Mouse (Mus musculus) splenic B cell, adult 2 months (primary cell): ENCODE measurements around the gene Edaradd.

Source experiments
- DNase-seq: peaks from one replicate; pipeline ENCODE4 v3.0.0-alpha.2; 2011; ENCODE audit warnings: low read depth, low spot score
- H3K27me3 ChIP-seq: 2 replicates; pipeline ENCODE4 v1.6.1; 2012; ENCODE audit warnings: mild to moderate bottlenecking, low read length, moderate library complexity, mixed read lengths; ENCODE audit not compliant: control insufficient read depth, poor library complexity, insufficient read depth, severe bottlenecking
- H3K36me3 ChIP-seq: 2 replicates; pipeline ENCODE4 v1.6.1; 2012; ENCODE audit warnings: mild to moderate bottlenecking, low read length, moderate library complexity, mixed read lengths; ENCODE audit not compliant: control insufficient read depth, poor library complexity, insufficient read depth, severe bottlenecking

Edaradd gene

GRCm38 (mm10) chr13:12519955-12520584 lies at the start of gene Edaradd:
Gene Edaradd (minus strand): TSS chr13:12520438.
- H3K36me3 ChIP-seq = no peaks in the 10 kb centered on the region; the same call in 1 of the 2 replicates
- no peaks in the 10 kb centered on the region for H3K27me3 ChIP-seq
- DNase-seq = peak; percentile 69

- Histone ChIP-seq H3K36me3 (peaks cover 3% of the 10 kb centered on the region; the same call in 1 of the 2 replicates), H3K27me3 (no peaks in the 10 kb centered on the region)
- DNase-seq = peak; percentile 74
These were observed 49.5 kb upstream of the Edaradd start for GRCm38 (mm10) chr13:12569741-12570140.

- Histone ChIP-seq H3K27me3 (no peaks in the 10 kb centered on the region), H3K36me3 (peaks cover 3% of the 10 kb centered on the region; the same call in 1 of the 2 replicates)
- no peak for DNase-seq
These were observed 48.6 kb upstream of the Edaradd start for GRCm38 (mm10) chr13:12568597-12569469.

GRCm38 (mm10) chr13:12567936-12568335 lies 47.7 kb upstream of the Edaradd start:
- Histone ChIP-seq H3K27me3 (no peaks in the 10 kb centered on the region), H3K36me3 (peaks cover 3% of the 10 kb centered on the region; the same call in 1 of the 2 replicates)
- peak; percentile 52 for DNase-seq

DNA sequence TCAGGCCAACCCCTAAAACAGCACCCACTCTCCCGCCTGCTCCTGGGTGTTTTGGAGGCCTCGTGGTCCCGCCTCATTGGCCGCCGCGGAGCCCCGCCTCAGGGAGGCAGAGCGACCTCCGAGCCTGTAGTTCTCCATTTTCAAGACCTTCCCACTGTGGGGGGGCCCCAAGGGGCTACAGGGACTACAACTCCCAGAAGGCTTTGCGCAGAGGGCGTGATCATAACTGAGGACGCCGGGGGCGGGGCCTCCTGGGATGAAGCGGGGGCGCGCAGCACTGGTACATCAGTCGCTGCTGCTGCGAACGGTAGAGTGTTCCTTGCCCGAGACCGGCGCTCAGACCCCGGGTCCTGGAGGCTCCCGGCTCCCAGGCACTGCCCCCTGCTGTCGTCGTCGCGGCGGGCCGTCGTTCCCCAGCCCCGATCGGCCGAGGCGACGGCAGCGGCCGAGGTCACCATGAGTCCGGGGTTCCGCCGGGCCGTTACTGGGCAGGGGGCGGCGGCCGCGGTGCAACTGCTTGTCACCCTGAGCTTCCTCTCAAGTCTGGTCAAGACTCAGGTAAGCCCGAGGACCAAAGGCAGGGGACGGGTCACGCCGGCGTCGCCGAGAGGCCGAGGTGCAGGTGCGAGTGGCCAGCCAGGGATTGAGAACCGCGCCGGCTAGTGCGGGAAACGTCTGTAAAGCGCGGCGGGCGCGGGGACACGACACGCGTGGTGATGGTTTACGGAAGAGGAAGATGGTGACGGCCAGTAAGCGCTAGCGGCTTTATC lies 45.6 kb upstream of the Edaradd start, which contains the start of gene Ero1lb:
Gene Ero1lb, plus strand, starts transcription at position 254 of the 770 bp plus-strand sequence.
- peak; percentile 99 for DNase-seq
- H3K36me3 ChIP-seq = no peaks in the 10 kb centered on the region
- no peaks in the 10 kb centered on the region for H3K27me3 ChIP-seq

DNA sequence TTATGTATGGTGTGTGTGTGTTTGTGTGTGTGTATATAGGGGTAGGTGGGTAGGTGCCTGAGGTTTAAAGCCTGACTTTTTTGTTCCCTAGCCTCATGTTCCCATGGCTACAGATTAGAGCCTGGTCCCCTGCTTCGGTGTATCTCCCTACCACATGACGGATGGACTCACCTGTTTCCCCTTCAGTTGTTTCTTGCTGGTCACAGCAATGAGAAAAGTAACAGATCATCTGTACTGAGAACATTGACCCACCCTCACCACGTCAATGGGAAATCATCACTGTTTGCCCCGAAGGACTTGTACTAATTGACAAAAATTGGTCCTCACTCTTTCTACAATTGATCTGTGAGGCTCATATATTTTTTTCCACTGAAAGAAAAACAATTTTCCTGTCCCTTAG lies 42.0 kb upstream of the Edaradd start:
- no peaks in the 10 kb centered on the region for H3K27me3 ChIP-seq
- no peaks in the 10 kb centered on the region for H3K36me3 ChIP-seq
- DNase-seq = peak; percentile 68

DNA sequence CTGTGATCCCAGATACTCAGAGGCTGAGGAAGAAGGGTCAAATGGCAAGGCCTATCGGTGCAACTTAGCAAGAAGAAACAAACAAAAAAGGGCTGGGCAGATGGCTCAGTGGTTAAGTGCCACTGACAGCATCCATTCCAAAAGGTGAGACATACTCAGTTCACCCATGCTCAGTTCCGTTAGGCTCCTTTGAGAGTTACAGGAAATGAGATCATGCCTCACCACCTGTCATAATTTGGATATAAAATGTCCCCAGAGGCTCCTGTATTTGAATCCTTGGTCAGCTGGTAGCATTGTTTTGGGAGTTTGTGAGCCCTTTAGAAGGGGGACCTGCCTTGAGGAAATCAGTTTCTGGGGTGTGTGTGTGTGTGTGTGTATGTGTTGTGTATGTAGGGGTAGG lies 41.5 kb upstream of the Edaradd start:
- Histone ChIP-seq H3K27me3 (no peaks in the 10 kb centered on the region), H3K36me3 (no peaks in the 10 kb centered on the region)
- peak; percentile 93 for DNase-seq

DNA sequence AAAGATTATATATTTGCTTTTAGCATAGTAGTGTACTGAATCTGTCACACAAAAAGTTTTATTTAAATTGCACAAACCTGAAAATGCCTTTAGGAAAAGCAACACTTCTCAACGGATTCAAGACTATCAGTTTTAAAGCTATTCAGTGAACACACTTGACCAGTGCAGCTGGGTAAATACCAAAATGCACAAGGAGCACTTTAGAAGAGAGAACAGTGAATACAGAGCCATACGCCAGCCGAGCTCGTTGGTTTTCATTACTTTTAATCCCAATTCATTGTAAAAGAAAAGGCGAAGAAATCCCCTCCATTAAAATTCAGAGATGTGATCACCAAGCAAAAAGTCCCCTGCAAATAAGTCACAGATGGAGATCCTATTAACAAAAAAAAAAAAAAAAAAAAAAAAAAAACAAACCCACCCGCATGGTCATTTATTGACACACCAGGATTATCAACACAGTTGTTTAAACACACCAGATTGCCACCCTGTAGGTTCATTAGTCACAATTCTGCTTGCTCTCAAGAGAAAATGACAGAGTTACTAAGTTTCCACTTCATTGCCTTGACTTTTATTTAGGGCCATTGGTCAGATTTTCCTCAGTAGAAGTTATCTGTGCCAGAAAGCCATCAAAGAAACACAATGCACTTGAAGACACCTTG lies 39.4 kb upstream of the Edaradd start:
- no peak for DNase-seq
- no peaks in the 10 kb centered on the region for H3K36me3 ChIP-seq
- H3K27me3 ChIP-seq = no peaks in the 10 kb centered on the region

DNA sequence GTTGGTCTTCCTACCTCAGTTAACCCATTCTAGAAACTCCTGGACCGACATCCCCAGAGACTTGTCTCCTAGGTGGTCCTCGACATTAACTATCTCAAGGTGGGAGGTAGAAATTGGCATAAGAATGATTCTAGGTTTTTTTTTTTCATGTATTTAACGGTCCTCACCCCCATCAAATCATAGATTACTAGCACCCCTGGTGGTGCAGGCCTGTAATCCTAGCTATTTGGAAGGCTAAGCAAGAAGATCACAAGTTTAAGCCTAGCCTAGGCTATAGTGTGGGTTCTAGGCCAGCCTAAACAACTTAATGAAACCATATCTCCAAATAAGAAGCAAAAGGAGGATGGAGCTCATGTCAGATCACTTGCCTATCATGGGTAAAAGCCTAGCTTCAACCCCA lies 38.8 kb upstream of the Edaradd start:
- no peaks in the 10 kb centered on the region for H3K27me3 ChIP-seq
- DNase-seq = peak; percentile 51
- no peaks in the 10 kb centered on the region for H3K36me3 ChIP-seq

GRCm38 (mm10) chr13:12554211-12554610 lies 34.0 kb upstream of the Edaradd start:
- no peaks in the 10 kb centered on the region for H3K36me3 ChIP-seq
- H3K27me3 ChIP-seq = no peaks in the 10 kb centered on the region
- peak; percentile 68 for DNase-seq

DNA sequence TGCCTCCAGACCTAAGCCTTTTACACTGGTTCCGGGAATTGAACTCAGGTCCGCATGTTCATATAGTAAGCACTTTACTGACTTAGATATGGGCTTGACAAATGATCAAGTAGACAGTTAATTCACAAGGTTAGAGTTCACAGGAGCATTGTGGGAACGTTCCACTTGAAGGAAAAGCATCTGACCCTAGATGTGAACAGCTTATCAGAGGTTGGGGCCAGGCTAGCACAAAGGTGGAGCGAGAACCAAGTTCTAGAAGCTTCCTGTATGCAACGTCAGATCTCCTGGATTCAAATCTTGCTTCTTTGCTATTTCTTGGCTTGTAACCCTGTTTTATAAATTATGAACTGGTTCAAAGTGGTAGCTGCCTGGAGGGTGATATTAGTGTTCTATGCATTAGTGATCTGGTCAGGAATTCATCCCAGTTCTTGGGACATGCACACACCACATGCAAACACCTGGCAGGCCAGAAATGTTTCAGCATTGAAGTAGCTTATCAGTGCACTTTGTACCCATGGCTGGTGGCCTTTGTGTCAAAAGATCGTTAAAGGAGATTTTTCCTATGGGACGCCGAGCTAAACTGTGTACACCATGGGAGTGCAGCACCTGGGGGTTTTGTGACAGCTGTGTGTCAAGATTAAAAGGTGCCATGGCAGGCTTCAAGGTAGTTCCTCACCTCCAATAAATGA lies 23.8 kb upstream of the Edaradd start:
- H3K36me3 ChIP-seq = no peaks in the 10 kb centered on the region
- no peak for DNase-seq
- H3K27me3 ChIP-seq = no peaks in the 10 kb centered on the region

GRCm38 (mm10) chr13:12543246-12543645 lies 23.0 kb upstream of the Edaradd start:
- Histone ChIP-seq H3K36me3 (no peaks in the 10 kb centered on the region), H3K27me3 (no peaks in the 10 kb centered on the region)
- no peak for DNase-seq

DNA sequence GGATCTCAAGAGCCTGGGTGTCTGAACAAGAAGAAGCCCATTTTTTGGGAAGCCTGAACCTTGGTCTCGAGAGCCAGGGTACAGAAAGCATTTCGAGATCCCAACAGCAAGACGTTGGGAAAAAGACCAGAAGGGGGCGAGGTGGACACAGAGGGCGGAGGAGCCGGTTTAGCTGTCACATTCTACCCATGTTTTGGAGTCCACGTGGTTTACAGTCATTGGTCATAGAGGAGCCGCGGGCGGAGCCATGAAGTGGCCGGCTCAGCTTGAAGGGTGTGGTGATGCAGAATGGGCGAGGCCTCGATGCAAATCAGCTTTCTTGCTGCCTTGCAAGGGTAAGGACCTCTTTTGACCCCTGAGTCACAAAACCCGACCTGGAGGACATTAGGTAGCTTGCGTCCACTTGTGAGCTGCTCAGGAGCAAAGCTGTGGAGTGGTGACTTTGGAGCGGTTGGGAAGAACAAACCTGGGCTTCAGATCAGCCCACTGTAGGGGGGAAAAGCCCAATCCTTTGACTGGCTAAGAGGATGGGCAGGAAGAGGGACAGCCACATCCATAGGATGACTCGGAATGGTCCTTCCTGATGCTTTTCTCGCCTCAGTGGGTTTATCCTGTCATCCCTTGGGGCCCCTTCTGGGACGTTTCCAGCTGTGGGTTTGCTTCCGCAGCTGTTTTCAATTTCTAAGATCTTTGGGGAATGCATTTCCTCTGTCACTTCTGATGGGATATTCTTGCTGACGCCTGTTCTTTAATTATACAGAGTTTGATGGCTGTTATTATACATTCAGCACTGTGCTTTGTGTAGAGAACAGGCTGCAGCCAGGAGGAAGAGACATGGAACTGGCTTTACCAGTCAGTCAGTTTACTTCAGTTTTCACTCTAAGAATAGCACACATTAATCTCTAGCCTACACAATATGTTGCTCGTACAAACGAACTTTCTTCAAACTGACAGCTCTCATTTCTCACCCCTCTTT lies 22.1 kb upstream of the Edaradd start:
- no peaks in the 10 kb centered on the region for H3K27me3 ChIP-seq
- no peaks in the 10 kb centered on the region for H3K36me3 ChIP-seq
- peak; percentile 82 for DNase-seq
